Mouse (Mus musculus): Measurements from ENCODE around the gene Prkcb. TPM values are rescaled to one million over a fixed set of nuclear protein-coding genes. Genes with fewer than 3 reads are reported as not detected.

Prkcb gene
- polyA plus RNA-seq, 1 experiment from 2014 or later = 119 TPM

DNA sequence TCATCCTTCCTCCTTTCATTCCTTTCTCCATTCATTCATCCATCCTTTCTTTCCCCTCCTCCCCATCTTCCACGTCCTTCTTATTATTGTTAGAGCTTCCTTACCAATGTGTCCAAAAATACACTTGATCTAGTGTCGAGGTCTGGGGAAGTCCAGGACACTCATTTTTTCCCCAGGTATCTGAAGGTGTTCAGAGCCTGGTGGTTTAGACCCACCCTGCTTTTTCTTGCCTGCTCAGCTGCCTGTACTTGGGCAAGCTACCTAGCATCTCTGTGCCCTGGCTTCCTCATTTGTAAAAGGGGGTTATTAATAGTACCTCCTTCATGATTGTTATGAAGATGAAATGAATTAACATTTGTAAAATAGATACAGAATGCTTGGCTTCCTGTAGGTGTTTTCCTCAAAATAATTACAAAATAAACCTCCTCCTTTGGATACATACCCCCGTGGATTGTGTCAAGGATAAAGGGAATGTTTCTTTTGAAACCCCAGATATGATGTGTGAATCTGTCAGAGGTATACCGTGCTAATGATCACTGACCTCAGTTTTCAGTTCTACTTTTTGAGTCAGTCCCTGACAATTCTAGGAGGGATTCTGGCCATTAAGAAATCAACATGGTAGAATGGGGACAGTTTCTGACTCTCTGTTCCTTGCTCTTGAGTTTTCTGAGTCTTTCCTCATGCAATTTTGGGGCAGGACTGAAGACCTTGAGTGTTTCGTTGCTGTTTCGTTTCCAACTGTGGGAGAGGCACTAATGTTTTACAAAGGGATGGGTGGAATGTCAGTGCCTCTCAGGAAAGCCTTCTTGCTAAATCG, 106.8 kb downstream of the Prkcb start:
- no peak overlapping the region for H3K4me2 ChIP-seq
- H3K9me3 ChIP-seq = no peaks in the 10 kb centered on the region
- peaks cover 13% of the 10 kb centered on the region for H3K4me1 ChIP-seq (replicated peaks)
- H3K27ac ChIP-seq (replicated peaks) = peak overlapping the region; percentile 30; the same call in 1 of the 2 replicates
- H3K9ac ChIP-seq = no peak overlapping the region
- no peaks in the 10 kb centered on the region for H3K36me3 ChIP-seq
- WGBS = 73% methylated on average over 7 of the region's 7 CpGs
- H3K4me3 ChIP-seq = no peak overlapping the region
- H3K27me3 ChIP-seq = no peaks in the 10 kb centered on the region
- no peak for ATAC-seq (ENCODE audit: low FRiP score, low read depth)

DNA sequence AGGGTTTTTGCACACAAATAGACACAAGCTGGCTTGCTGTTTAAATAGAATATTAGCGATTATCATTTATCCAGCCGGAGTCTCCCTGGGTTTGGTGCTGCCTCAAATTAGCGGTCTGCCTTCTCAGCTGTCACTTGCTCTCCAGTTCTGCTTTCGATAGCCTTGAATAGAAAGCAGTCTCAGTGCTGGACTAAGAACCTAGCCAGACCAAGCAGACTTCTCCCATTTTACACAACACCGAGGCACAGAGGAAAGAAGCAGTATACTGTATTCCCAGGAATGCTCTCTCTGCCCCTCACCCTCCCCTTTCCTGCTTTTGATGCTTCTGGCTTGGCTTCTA, 107.4 kb downstream of the Prkcb start:
- Histone ChIP-seq H3K9ac (no peak overlapping the region), H3K4me3 (no peak overlapping the region), H3K27ac (replicated peaks) (peak overlapping the region; percentile 30), H3K4me1 (replicated peaks) (peaks cover 8% of the 10 kb centered on the region), H3K4me2 (no peak overlapping the region), H3K9me3 (no peaks in the 10 kb centered on the region), H3K36me3 (no peaks in the 10 kb centered on the region), H3K27me3 (no peaks in the 10 kb centered on the region)
- WGBS = 59% methylated on average over 5 of the region's 5 CpGs
- ATAC-seq (ENCODE audit: low FRiP score, low read depth) = no peak

DNA sequence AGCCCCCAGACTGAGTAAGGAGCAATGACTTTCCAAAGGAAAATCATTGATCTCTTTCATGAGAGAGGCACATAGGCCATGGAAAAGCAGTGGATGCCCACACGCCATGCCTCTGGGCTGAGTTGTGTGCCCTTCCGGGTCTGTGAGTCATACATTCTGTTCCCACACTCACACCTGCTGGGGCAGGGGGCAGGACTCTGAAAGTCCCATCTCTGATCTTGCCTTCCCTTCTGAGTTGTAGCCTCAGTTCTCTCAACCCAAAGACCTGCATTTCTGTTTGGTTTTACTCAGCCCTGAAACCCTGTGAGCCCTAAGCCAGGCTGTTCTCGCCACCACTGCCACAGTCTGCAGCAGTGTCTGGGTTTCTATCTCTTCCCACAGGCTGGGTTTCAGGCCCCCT, 109.1 kb downstream of the Prkcb start:
- Histone ChIP-seq H3K4me3 (no peak overlapping the region), H3K27me3 (no peaks in the 10 kb centered on the region), H3K4me1 (replicated peaks) (peaks cover 7% of the 10 kb centered on the region), H3K36me3 (no peaks in the 10 kb centered on the region), H3K9ac (no peak overlapping the region), H3K4me2 (no peak overlapping the region), H3K9me3 (no peaks in the 10 kb centered on the region), H3K27ac (replicated peaks) (no peak overlapping the region)
- WGBS = 83% methylated on average over 3 of the region's 3 CpGs
- no peak for ATAC-seq (ENCODE audit: low FRiP score, low read depth)

DNA sequence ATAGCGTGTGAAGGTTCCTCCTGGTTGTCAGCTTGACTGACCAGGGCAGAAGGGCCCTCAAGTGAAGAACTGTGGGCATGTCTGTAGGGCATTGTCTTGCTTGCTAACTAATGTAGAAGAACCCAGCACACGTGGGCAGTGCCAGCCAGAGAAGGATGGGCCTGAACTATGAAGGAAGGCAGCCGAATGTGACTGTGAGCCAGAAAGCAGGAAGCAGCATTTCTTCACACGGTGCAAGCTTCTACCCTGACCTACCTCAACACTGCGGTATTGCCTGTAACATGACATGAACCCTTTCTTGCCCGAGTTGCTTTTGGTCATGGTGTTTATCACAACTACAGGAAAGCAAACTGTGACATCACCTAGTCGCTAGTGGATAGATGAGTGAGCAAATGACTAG, 113.5 kb downstream of the Prkcb start:
- ATAC-seq (ENCODE audit: low FRiP score, low read depth) = no peak
- H3K4me2 ChIP-seq = no peak overlapping the region
- no peaks in the 10 kb centered on the region for H3K27me3 ChIP-seq
- no peak overlapping the region for H3K4me3 ChIP-seq
- 91% methylated on average over 7 of the region's 7 CpGs for whole genome bisulfite sequencing
- H3K4me1 ChIP-seq (replicated peaks) = peaks cover 33% of the 10 kb centered on the region
- no peak overlapping the region for H3K27ac ChIP-seq (replicated peaks)
- no peak overlapping the region for H3K9ac ChIP-seq
- no peaks in the 10 kb centered on the region for H3K9me3 ChIP-seq
- no peaks in the 10 kb centered on the region for H3K36me3 ChIP-seq

DNA sequence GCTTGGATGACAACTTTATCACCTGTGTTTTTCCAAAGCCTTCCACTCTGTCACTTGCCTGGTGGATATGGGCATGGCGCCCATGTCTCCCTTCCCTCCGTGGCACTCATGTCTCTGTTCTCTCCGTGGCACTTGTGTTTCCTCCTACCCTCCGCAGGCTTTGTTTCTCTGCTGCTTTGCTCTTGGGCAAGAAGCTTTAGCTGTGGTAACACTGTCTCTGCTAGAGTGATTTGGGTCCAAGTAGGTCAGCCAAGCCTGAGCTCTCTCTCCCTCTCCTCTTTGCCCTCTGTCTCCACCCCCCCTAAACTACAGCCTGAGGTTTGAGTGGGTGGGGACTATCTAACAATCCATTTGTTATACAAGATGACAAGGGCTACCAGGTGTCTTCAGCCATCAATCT, 114.8 kb downstream of the Prkcb start:
- H3K27ac ChIP-seq (replicated peaks) = no peak overlapping the region
- 83% methylated on average over 4 of the region's 4 CpGs for whole genome bisulfite sequencing

DNA sequence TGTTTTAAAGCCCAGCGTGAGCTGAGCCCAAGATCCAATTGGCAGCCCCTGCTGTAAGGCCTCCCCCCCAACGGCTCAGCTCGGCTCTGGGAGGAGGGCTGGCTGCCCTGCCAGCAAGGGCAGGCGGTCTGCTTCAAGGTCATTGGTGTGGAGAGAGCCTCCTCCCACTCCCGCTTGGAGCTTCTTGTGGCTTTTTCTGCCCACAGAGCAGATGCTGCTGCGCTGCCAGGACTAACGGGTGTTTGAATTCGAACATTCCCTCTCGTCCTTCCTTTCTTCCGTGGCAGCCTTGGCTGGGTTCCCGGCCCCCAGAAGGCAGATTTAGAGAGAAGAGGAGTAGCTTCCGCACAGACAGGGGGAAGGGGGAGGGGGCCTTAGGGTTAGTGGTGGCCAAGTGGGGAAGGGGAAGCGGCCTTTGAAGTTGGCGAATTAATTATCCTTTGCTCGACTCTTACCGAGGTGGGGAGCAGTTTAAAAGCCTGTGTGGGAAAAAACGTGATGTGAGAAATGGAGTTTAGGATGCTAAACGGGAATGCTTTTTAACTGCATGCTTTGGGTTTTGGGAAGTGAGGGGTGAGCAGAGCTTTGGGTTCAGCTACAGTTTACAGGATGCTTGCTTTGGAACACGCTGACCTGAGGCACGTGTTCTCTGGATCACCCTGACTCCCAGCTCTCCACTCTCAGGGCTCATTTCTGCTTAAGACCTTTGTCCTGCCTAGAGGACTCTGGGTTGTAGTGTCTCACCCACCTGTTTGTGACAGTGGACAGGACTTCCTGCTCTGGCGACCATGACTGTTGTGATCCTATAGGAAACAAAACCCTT, 116.2 kb downstream of the Prkcb start:
- Histone ChIP-seq H3K9ac (0 out of 2 replicates have a peak overlapping the region, but pooled peaks have one; percentile 15), H3K4me3 (no peak overlapping the region), H3K36me3 (no peaks in the 10 kb centered on the region), H3K27me3 (no peaks in the 10 kb centered on the region), H3K4me2 (peak overlapping the region; percentile 36), H3K27ac (replicated peaks) (peak overlapping the region; percentile 81), H3K9me3 (no peaks in the 10 kb centered on the region), H3K4me1 (replicated peaks) (peaks cover 37% of the 10 kb centered on the region)
- ATAC-seq (ENCODE audit: low FRiP score, low read depth) = peak; percentile 92
- 2% methylated on average over 21 of the region's 21 CpGs for WGBS

More for the DNA sequence above, 114.8 kb downstream of the Prkcb start:
- Histone ChIP-seq H3K27me3 (no peaks in the 10 kb centered on the region), H3K4me2 (no peak overlapping the region), H3K4me1 (replicated peaks) (peaks cover 37% of the 10 kb centered on the region), H3K9me3 (no peaks in the 10 kb centered on the region), H3K9ac (no peak overlapping the region), H3K4me3 (no peak overlapping the region), H3K36me3 (no peaks in the 10 kb centered on the region)
- no peak for ATAC-seq (ENCODE audit: low FRiP score, low read depth)

DNA sequence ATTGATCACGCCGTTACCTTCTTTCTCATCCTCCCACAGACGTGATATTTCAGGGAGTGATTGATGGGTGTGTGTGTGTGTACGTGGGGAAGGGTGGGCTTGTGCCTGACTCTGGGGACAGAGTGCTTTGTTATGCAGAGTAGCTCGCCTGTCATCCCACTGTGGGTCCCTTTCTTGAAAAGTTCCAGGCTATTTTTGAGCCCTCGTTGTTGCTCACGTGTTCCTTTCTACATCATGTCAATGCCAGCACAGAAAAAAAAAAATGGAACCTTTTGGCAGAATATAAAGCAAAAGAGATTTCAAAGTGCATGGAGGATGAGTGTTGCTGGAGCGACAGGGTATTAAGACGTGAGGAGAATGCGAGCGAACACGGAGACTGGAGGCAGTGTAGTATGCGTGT, 118.1 kb downstream of the Prkcb start:
- Histone ChIP-seq H3K27ac (replicated peaks) (no peak overlapping the region), H3K4me2 (no peak overlapping the region), H3K36me3 (no peaks in the 10 kb centered on the region), H3K9me3 (no peaks in the 10 kb centered on the region), H3K9ac (no peak overlapping the region), H3K4me1 (replicated peaks) (peaks cover 37% of the 10 kb centered on the region), H3K27me3 (no peaks in the 10 kb centered on the region), H3K4me3 (no peak overlapping the region)
- ATAC-seq (ENCODE audit: low FRiP score, low read depth) = no peak
- WGBS = 26% methylated on average over 13 of the region's 13 CpGs

DNA sequence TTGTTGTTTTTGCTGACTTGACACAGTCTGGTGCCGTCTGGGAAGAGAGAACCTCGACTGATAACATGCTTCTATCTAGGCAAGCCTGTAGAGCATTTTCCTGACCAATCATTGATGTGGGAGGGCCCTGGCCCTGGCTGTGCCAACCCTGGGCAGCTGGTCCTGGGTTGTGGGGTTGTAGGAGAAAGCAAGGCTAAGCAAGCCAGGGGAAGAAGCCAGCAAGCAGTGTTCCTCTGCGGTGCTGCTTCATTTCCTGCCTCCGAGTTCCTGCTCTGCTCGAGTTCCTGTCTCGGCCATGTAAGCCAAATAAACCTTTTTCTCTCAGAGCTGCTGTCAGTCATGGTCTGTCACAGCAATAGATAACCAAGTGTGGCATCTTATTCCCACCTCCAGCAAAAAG, 121.4 kb downstream of the Prkcb start:
- no peaks in the 10 kb centered on the region for H3K9me3 ChIP-seq
- no peak overlapping the region for H3K4me2 ChIP-seq
- no peaks in the 10 kb centered on the region for H3K27me3 ChIP-seq
- WGBS = 78% methylated on average over 6 of the region's 6 CpGs
- no peak overlapping the region for H3K9ac ChIP-seq
- no peak overlapping the region for H3K4me3 ChIP-seq
- no peak for ATAC-seq (ENCODE audit: low FRiP score, low read depth)
- peaks cover 25% of the 10 kb centered on the region for H3K4me1 ChIP-seq (replicated peaks)
- no peak overlapping the region for H3K27ac ChIP-seq (replicated peaks)
- no peaks in the 10 kb centered on the region for H3K36me3 ChIP-seq

DNA sequence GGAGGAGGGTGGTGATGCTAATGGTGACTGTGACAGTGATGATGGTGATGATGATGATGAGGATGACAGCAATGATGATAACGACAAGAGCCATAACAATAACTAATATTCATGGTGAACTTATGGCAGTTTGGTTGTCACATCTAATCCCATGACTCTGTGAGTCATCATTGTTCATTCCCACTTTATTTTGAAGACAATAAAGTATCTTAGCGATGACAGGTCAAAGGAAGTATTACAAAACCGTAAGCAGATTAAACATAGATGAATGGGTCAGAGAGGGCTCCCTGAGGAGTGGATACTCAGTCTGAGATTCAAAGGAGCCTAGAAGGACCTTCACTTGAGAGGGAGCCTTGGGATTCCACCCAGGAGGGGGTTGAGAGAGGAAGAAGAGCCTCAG, 122.3 kb downstream of the Prkcb start:
- H3K4me1 ChIP-seq (replicated peaks) = peaks cover 21% of the 10 kb centered on the region
- no peak overlapping the region for H3K9ac ChIP-seq
- H3K27me3 ChIP-seq = no peaks in the 10 kb centered on the region
- no peak overlapping the region for H3K4me3 ChIP-seq
- ATAC-seq (ENCODE audit: low FRiP score, low read depth) = no peak
- no peaks in the 10 kb centered on the region for H3K36me3 ChIP-seq
- no peak overlapping the region for H3K4me2 ChIP-seq
- H3K27ac ChIP-seq (replicated peaks) = no peak overlapping the region
- H3K9me3 ChIP-seq = no peaks in the 10 kb centered on the region
- 80% methylated on average over 3 of the region's 3 CpGs for WGBS

DNA sequence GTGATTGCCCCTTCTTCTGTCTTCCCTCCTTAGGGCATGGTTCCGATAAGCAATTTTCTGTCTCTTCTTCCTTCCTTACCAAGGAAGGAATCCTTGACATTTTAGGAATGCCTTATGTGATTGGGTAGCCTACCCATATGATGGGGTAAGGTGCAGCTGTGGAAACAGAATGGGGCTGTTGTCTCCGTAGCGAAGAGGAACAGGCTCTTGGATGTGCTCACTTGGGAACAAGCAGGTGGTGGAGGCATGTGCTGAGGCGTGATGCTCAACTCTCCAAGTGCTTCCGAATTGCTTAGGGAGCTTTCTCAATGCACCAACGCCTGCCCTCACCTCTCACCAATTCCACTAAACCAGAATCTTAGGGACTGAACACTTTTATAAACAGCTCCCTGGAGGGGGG, 124.7 kb downstream of the Prkcb start:
- Histone ChIP-seq H3K27me3 (no peaks in the 10 kb centered on the region), H3K9ac (no peak overlapping the region), H3K4me1 (replicated peaks) (peaks cover 9% of the 10 kb centered on the region), H3K9me3 (no peaks in the 10 kb centered on the region), H3K36me3 (no peaks in the 10 kb centered on the region), H3K4me3 (no peak overlapping the region), H3K27ac (replicated peaks) (no peak overlapping the region), H3K4me2 (no peak overlapping the region)
- no peak for ATAC-seq (ENCODE audit: low FRiP score, low read depth)
- WGBS = 84% methylated on average over 6 of the region's 6 CpGs

DNA sequence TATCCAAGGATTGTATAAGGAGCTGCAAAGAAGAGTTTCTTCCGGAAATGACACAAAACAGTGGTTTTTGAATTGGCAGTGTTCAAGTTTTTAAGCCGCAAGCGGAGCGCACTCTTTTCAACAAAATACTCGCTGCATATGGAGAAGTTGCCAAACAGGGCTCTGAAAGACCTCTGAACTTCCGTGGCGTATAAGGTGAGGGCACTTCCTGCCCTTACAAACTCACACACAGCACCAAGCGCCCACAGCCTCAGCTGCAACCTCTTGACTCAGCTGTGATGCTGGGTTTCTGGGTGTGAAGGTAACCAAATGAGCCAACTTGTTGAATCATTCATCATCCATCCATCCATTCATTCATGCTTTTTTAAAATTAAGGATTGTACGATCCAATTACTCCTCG, 125.6 kb downstream of the Prkcb start:
- WGBS = 86% methylated on average over 10 of the region's 10 CpGs
- Histone ChIP-seq H3K27me3 (no peaks in the 10 kb centered on the region), H3K4me1 (replicated peaks) (peaks cover 9% of the 10 kb centered on the region), H3K27ac (replicated peaks) (no peak overlapping the region), H3K36me3 (no peaks in the 10 kb centered on the region), H3K9me3 (no peaks in the 10 kb centered on the region), H3K4me2 (no peak overlapping the region), H3K4me3 (no peak overlapping the region), H3K9ac (no peak overlapping the region)
- ATAC-seq (ENCODE audit: low FRiP score, low read depth) = no peak

DNA sequence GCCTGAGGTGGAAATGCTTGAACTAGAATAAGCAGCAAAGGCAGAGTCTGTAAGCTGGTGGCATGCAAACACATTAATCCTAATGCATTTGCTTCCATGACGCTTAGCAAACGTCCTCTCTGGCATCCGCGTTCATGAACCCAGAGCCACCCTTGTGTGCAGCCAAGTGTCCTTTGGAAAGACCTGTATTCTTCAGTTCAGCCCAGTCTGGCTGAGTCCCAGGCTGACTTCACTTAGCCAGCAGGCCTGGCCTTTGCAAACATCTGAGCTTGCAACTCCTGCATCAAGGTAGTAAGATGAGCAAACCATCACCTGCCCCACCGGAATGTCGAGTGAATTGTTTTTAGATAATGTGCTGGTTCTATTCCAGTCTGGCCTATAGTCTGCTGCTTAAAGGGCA, 126.1 kb downstream of the Prkcb start:
- Histone ChIP-seq H3K4me2 (no peak overlapping the region), H3K27me3 (no peaks in the 10 kb centered on the region), H3K4me1 (replicated peaks) (peaks cover 9% of the 10 kb centered on the region), H3K36me3 (no peaks in the 10 kb centered on the region), H3K9me3 (no peaks in the 10 kb centered on the region), H3K4me3 (no peak overlapping the region), H3K27ac (replicated peaks) (no peak overlapping the region), H3K9ac (no peak overlapping the region)
- WGBS = 82% methylated on average over 6 of the region's 6 CpGs
- no peak for ATAC-seq (ENCODE audit: low FRiP score, low read depth)
